Mouse (Mus musculus) layer of hippocampus, adult 18-20 months (tissue): ENCODE data around the gene Cd274. TPM values are rescaled to one million over a fixed set of nuclear protein-coding genes. Genes with fewer than 3 reads are reported as not detected.
"Not testable (repeated sequence)": the region's sequence is repeated elsewhere in the genome, so short reads cannot be mapped to it uniquely, and the experiment has no call there.

Experiments used
- DNase-seq, 2 experiments: peaks; one replicate each; pipeline ENCODE4 v3.0.0; 2022; ENCODE audit warnings: low spot score in 2 of 2
- total RNA-seq, 2 experiments: library from RNA; stranded (reverse); gene quantifications; 2 replicates each; pipeline ENCODE4 v1.2.3; 2021

The Cd274 gene
- total RNA-seq, 2 experiments from 2014 or later: 1.2 TPM

GRCm38 (mm10) chr19:29391279-29391678, 24.0 kb downstream of the Cd274 start:
- DNase-seq: no peak

- DNase-seq: no peak
These were observed 26.1 kb downstream of the Cd274 start for GRCm38 (mm10) chr19:29393333-29393732.

GRCm38 (mm10) chr19:29394721-29395120, 27.5 kb downstream of the Cd274 start:
- no peak for DNase-seq

- no peak for DNase-seq
These were observed 29.1 kb downstream of the Cd274 start for GRCm38 (mm10) chr19:29396353-29396752.

- no peak for DNase-seq
These were observed 32.5 kb downstream of the Cd274 start for GRCm38 (mm10) chr19:29399786-29400185.

- DNase-seq: no peak
These were observed 33.2 kb downstream of the Cd274 start for GRCm38 (mm10) chr19:29400466-29400865.

- DNase-seq: no peak
These were observed 35.4 kb downstream of the Cd274 start for GRCm38 (mm10) chr19:29402621-29403020.

- DNase-seq: no peak
These were observed 36.0 kb downstream of the Cd274 start for GRCm38 (mm10) chr19:29403251-29403650.

GRCm38 (mm10) chr19:29405388-29405787, 38.1 kb downstream of the Cd274 start:
- no peak for DNase-seq

GRCm38 (mm10) chr19:29406042-29407017, 39.1 kb downstream of the Cd274 start:
- DNase-seq: no peak

- no peak for DNase-seq
These were observed 43.4 kb downstream of the Cd274 start, which contains the start of gene Pdcd1lg2 for GRCm38 (mm10) chr19:29410619-29411018. Gene Pdcd1lg2 (plus strand): TSS chr19:29410919.

GRCm38 (mm10) chr19:29412476-29413420, 45.5 kb downstream of the Cd274 start:
- DNase-seq: peak; percentile 46 to 75

- no peak for DNase-seq
These were observed 47.3 kb downstream of the Cd274 start for GRCm38 (mm10) chr19:29414513-29414912.

- DNase-seq: not testable (repeated sequence)
These were observed 47.7 kb downstream of the Cd274 start for GRCm38 (mm10) chr19:29414917-29415316.

- DNase-seq: no peak
These were observed 49.2 kb downstream of the Cd274 start for GRCm38 (mm10) chr19:29416393-29416902.

GRCm38 (mm10) chr19:29417188-29417587, 49.9 kb downstream of the Cd274 start:
- no peak for DNase-seq

- no peak for DNase-seq
These were observed 50.6 kb downstream of the Cd274 start for GRCm38 (mm10) chr19:29417894-29418293.

- no peak for DNase-seq
These were observed 51.4 kb downstream of the Cd274 start for GRCm38 (mm10) chr19:29418661-29419115.

GRCm38 (mm10) chr19:29419506-29419905, 52.3 kb downstream of the Cd274 start:
- no peak for DNase-seq

- no peak for DNase-seq
These were observed 52.7 kb downstream of the Cd274 start for GRCm38 (mm10) chr19:29419946-29420345.

- no peak for DNase-seq
These were observed 53.1 kb downstream of the Cd274 start for GRCm38 (mm10) chr19:29420397-29420796.
